Mouse (Mus musculus): ENCODE measurements around the gene Tkfc. TPM values are rescaled to one million over a fixed set of nuclear protein-coding genes. Genes with fewer than 3 reads are reported as not detected.

Tkfc gene
- polyA plus RNA-seq (2014; fragmentation: Illumina TruSeq; extraction: RNeasy Lipid Tissue Mini Kit (QIAGEN cat#74804); ENCODE audit: low read depth, low replicate concordance) = 18.9 TPM

GRCm38 (mm10) chr19:10605293-10605900 is at the start of gene Tkfc, which contains the start of gene Ddb1:
TSS of gene Tkfc (minus strand) at chr19:10605654.
TSS of gene Ddb1 (plus strand) at chr19:10605327.

GRCm38 (mm10) chr19:10634106-10634871 is 28.8 kb upstream of the Tkfc start, which contains the start of gene Vwce:
TSS of gene Vwce (plus strand) at chr19:10634213.

GRCm38 (mm10) chr19:10576690-10577561 is 28.5 kb downstream of the Tkfc start, which contains the start of the genes Cyb561a3 and Tmem138:
TSS of gene Cyb561a3 (plus strand) at chr19:10577172.
TSS of gene Tmem138 (minus strand) at chr19:10577362.

GRCm38 (mm10) chr19:10555624-10556510 is 49.6 kb downstream of the Tkfc start, which contains the start of gene Tmem216:
TSS of gene Tmem216 (minus strand) at chr19:10556238.

Other genes with a start within 250 kb of the Tkfc start
- 0.29 TPM for gene Syt7, start 216.6 kb downstream of the Tkfc start, polyA plus RNA-seq (2014; fragmentation: Illumina TruSeq; extraction: RNeasy Lipid Tissue Mini Kit (QIAGEN cat#74804); ENCODE audit: low read depth, low replicate concordance)
- gene Lrrc10b, start 148.2 kb downstream of the Tkfc start, polyA plus RNA-seq (2014; fragmentation: Illumina TruSeq; extraction: RNeasy Lipid Tissue Mini Kit (QIAGEN cat#74804); ENCODE audit: low read depth, low replicate concordance) = not detected
- not detected for gene Ppp1r32, start 122.7 kb downstream of the Tkfc start, polyA plus RNA-seq (2014; fragmentation: Illumina TruSeq; extraction: RNeasy Lipid Tissue Mini Kit (QIAGEN cat#74804); ENCODE audit: low read depth, low replicate concordance)
- gene Cpsf7, start 80.4 kb downstream of the Tkfc start, polyA plus RNA-seq (2014; fragmentation: Illumina TruSeq; extraction: RNeasy Lipid Tissue Mini Kit (QIAGEN cat#74804); ENCODE audit: low read depth, low replicate concordance) = 28.6 TPM
- 49.8 TPM for gene Sdhaf2, start 79.5 kb downstream of the Tkfc start, polyA plus RNA-seq (2014; fragmentation: Illumina TruSeq; extraction: RNeasy Lipid Tissue Mini Kit (QIAGEN cat#74804); ENCODE audit: low read depth, low replicate concordance)
- 3.0 TPM for gene Tmem216, start 49.4 kb downstream of the Tkfc start, polyA plus RNA-seq (2014; fragmentation: Illumina TruSeq; extraction: RNeasy Lipid Tissue Mini Kit (QIAGEN cat#74804); ENCODE audit: low read depth, low replicate concordance)
- gene Cyb561a3, start 28.5 kb downstream of the Tkfc start, polyA plus RNA-seq (2014; fragmentation: Illumina TruSeq; extraction: RNeasy Lipid Tissue Mini Kit (QIAGEN cat#74804); ENCODE audit: low read depth, low replicate concordance) = 3.5 TPM
- 2.8 TPM for gene Tmem138, start 28.3 kb downstream of the Tkfc start, polyA plus RNA-seq (2014; fragmentation: Illumina TruSeq; extraction: RNeasy Lipid Tissue Mini Kit (QIAGEN cat#74804); ENCODE audit: low read depth, low replicate concordance)
- 37.0 TPM for gene Ddb1, start 327 bp downstream of the Tkfc start, polyA plus RNA-seq (2014; fragmentation: Illumina TruSeq; extraction: RNeasy Lipid Tissue Mini Kit (QIAGEN cat#74804); ENCODE audit: low read depth, low replicate concordance)
- 4.2 TPM for gene Vwce, start 28.6 kb upstream of the Tkfc start, polyA plus RNA-seq (2014; fragmentation: Illumina TruSeq; extraction: RNeasy Lipid Tissue Mini Kit (QIAGEN cat#74804); ENCODE audit: low read depth, low replicate concordance)
- not detected for gene Pga5, start 72.4 kb upstream of the Tkfc start, polyA plus RNA-seq (2014; fragmentation: Illumina TruSeq; extraction: RNeasy Lipid Tissue Mini Kit (QIAGEN cat#74804); ENCODE audit: low read depth, low replicate concordance)
- 1.7 TPM for gene Vps37c, start 83.1 kb upstream of the Tkfc start, polyA plus RNA-seq (2014; fragmentation: Illumina TruSeq; extraction: RNeasy Lipid Tissue Mini Kit (QIAGEN cat#74804); ENCODE audit: low read depth, low replicate concordance)
- not detected for gene Cd5, start 133.3 kb upstream of the Tkfc start, polyA plus RNA-seq (2014; fragmentation: Illumina TruSeq; extraction: RNeasy Lipid Tissue Mini Kit (QIAGEN cat#74804); ENCODE audit: low read depth, low replicate concordance)
- gene Cd6, start 224.4 kb upstream of the Tkfc start, polyA plus RNA-seq (2014; fragmentation: Illumina TruSeq; extraction: RNeasy Lipid Tissue Mini Kit (QIAGEN cat#74804); ENCODE audit: low read depth, low replicate concordance) = not detected
- gene Slc15a3, start 234.1 kb upstream of the Tkfc start, polyA plus RNA-seq (2014; fragmentation: Illumina TruSeq; extraction: RNeasy Lipid Tissue Mini Kit (QIAGEN cat#74804); ENCODE audit: low read depth, low replicate concordance) = 1.8 TPM

Data from liver, adult 10 weeks (tissue).